Mouse (Mus musculus) limb, embryonic 14.5 days (tissue): ENCODE measurements around the gene Hist1h3i. TPM values are rescaled to one million over a fixed set of nuclear protein-coding genes. Genes with fewer than 3 reads are reported as not detected.
A peak's percentile ranks its signal among the peaks of the same experiment; 100 is the strongest.
"Not testable (repeated sequence)": the region's sequence is repeated elsewhere in the genome, so short reads cannot be mapped to it uniquely, and the experiment has no call there.

Source experiments
- ATAC-seq: fragments of 200-750 bp; cut with Nextera tagmentation; 2 replicates; pipeline ENCODE4 v1.8.0; 2017; ENCODE audit warnings: low read depth, moderate number of reproducible peaks, moderate TSS enrichment; ENCODE audit not compliant: low FRiP score
- DNase-seq: peaks from one replicate; pipeline ENCODE4 v3.0.0-alpha.2; 2015; ENCODE audit warnings: low spot score
- H3K27ac ChIP-seq: fragments of 300-500 bp; sonication (generic); replicated peaks from 2 replicates; pipeline ENCODE4 v1.5.1; 2014; ENCODE audit warnings: low read depth, mild to moderate bottlenecking, low read length, moderate library complexity, mixed read lengths
- H3K27me3 ChIP-seq: fragments of 300-500 bp; sonication (generic); 2 replicates; pipeline ENCODE4 v1.6.1; 2014; ENCODE audit warnings: low read length, mixed read lengths; ENCODE audit not compliant: control insufficient read depth, insufficient read depth
- H3K36me3 ChIP-seq: fragments of 300-500 bp; sonication (generic); 2 replicates; pipeline ENCODE4 v1.6.1; 2014; ENCODE audit warnings: mild to moderate bottlenecking, low read length, moderate library complexity, mixed read lengths; ENCODE audit not compliant: control insufficient read depth, insufficient read depth
- H3K4me1 ChIP-seq: fragments of 300-500 bp; sonication (generic); 2 replicates; pipeline ENCODE4 v1.6.1; 2014; ENCODE audit warnings: antibody characterized with exemption, low read length, mixed read lengths; ENCODE audit not compliant: control insufficient read depth, insufficient read depth
- H3K4me2 ChIP-seq: fragments of 300-500 bp; sonication (generic); replicated peaks from 2 replicates; pipeline ENCODE4 v1.6.1; 2014; ENCODE audit warnings: low read depth, mild to moderate bottlenecking, low read length, moderate library complexity; ENCODE audit not compliant: severe bottlenecking
- H3K4me3 ChIP-seq: fragments of 300-500 bp; sonication (generic); replicated peaks from 2 replicates; pipeline ENCODE4 v1.5.1; 2014; ENCODE audit warnings: low read length
- H3K9ac ChIP-seq: fragments of 300-500 bp; sonication (generic); 2 replicates; pipeline ENCODE4 v1.6.1; 2014; ENCODE audit warnings: mild to moderate bottlenecking, low read depth, low read length, moderate library complexity; ENCODE audit not compliant: severe bottlenecking
- H3K9me3 ChIP-seq: fragments of 300-500 bp; sonication (generic); 2 replicates; pipeline ENCODE4 v1.6.1; 2016; ENCODE audit warnings: low read length; ENCODE audit not compliant: control insufficient read depth
- POLR2A ChIP-seq: fragments of 200-500 bp; IDR thresholded peaks from 2 replicates; pipeline ENCODE4 v1.8.0; 2012; ENCODE audit warnings: inconsistent platforms, mild to moderate bottlenecking, moderate library complexity, borderline replicate concordance; ENCODE audit not compliant: insufficient read depth, insufficient read length; ENCODE audit errors: extremely low read depth
- WGBS: fragments of 180-500 bp; shearing (Covaris S2); extraction: QIAGEN DNeasy Blood & Tissue Kit; methylation state at CpG from one replicate; pipeline ENCODE4 v1.1.7; 2014; 5-methylcytosine and 5-hydroxymethylcytosine counted together
- polyA plus RNA-seq, 2 experiments: library from polyadenylated mRNA; depleted of rRNA in 1 of 2; stranded (reverse) in 1 of 2; unstranded in 1 of 2; fragments of >200 nt; fragmentation: Nextera tagmentation in 1 of 2; extraction: Ambion mirVana in 1 of 2; gene quantifications; 2 replicates each; pipeline versions ENCODE4 v1.2.1 to v1.2.3; 2012 to 2014

Gene Hist1h3i
- polyA plus RNA-seq (2012; rRNA removed), result 39.9 and 59.2 TPM in 2 replicates
- polyA plus RNA-seq (2014; fragmentation: Nextera tagmentation; extraction: Ambion mirVana), result 142 and 166 TPM in 2 replicates

DNA sequence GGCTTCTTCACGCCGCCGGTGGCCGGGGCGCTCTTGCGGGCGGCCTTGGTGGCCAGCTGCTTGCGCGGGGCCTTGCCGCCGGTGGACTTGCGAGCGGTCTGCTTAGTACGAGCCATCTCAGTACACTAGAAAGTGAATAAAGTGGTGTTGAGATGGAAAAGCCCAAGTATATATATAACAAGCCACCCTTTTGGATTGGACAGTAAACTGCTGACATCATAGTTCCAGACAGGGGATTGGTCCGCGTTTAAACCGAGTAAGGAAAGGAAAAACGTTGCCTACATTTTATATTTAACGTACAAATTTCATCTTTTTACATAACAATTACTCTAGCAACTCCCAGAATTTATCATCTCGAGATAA, at the start of gene Hist1h3i:
Gene Hist1h3i (minus strand): TSS at position 116 of the 363 bp plus-strand sequence.
- Histone ChIP-seq H3K36me3 (no peaks in the 10 kb centered on the region), H3K9ac (peak within 1 kb of the TSS; percentile 60), H3K4me2 (peak within 1 kb of the TSS; percentile 72), H3K27me3 (no peaks in the 10 kb centered on the region), H3K4me3 (peak within 1 kb of the TSS; percentile 36), H3K9me3 (no peaks in the 10 kb centered on the region), H3K27ac (peak within 1 kb of the TSS; percentile 93), H3K4me1 (peaks cover 21% of the 10 kb centered on the region)
- 1% methylated on average over 13 of the region's 20 CpGs for WGBS
- TF ChIP-seq POLR2A, result 0 out of 2 replicates have a peak, but pooled peaks have one; percentile 29
- DNase-seq (peak; percentile 97), ATAC-seq (peak; percentile 76)

DNA sequence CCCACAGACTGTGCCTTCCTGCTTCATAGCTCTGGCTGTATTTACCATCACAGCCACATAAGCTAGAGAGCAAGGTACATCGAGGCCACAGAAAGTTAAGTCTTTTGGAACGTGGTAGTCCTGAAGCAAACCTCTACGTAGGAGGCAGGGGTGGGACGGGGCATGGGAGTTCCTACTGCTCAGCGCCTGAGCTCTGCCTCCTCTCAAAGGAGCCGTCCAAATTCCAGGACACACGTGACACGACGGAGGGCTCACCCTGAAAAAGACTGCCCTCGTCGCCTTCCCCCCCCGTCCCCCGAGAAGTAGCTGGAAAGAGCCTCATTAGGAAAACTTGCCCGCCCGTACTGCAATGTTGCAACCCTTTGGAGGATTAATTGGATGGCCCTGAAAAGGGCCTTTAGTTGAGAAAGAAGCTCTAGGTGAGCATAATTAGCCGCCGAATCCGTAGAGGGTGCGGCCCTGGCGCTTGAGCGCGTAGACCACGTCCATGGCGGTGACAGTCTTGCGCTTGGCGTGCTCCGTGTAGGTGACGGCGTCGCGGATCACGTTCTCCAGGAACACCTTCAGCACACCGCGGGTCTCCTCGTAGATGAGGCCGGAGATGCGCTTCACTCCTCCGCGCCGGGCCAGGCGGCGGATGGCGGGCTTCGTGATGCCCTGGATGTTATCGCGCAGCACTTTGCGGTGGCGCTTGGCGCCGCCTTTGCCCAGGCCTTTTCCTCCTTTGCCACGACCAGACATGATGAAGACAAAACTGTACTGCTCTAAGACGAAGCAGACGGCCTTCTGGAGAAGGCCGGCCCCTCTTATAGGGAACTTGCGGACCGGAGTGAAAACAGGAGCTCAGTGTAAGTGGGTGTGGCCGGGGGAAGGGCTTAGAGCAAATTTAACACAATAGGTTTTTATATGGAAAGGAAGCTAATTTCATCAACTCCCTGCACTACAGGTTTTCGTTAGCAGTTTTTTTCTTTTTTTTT, 48.5 kb upstream of the Hist1h3i start, which contains the start of gene Hist1h4n:
Gene Hist1h4n (minus strand): TSS at position 779 of the 977 bp plus-strand sequence.
- H3K27ac ChIP-seq, H3K9me3 ChIP-seq: not testable (repeated sequence)

DNA sequence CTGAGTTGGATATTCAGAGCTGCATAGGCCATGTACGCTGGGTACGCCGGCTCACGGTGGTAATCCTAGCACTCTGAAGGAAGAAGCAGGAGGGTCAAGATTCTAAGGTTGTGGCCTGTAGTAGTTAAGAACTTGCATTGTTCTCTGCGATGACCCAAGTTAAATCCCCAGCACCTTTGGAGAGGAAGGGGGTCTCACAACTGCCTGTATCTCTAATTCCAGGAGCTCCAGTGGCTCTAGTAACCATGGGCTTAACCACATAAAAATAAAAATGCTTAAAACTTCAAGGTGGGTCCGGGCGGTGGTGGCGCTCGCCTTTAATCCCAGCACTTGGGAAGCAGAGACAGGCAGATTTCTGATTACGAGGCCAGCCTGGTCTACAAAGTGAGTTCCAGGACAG, 47.2 kb upstream of the Hist1h3i start:
- no peaks in the 10 kb centered on the region for H3K36me3 ChIP-seq
- no peaks in the 10 kb centered on the region for H3K4me1 ChIP-seq
- WGBS, result 84% methylated on average over 10 of the region's 10 CpGs
- no peak overlapping the region for H3K27ac ChIP-seq
- DNase-seq, result no peak
- no peak for TF ChIP-seq POLR2A
- H3K4me3 ChIP-seq, result no peak overlapping the region
- no peak for ATAC-seq
- H3K27me3 ChIP-seq, result no peaks in the 10 kb centered on the region
- no peak overlapping the region for H3K4me2 ChIP-seq
- no peaks in the 10 kb centered on the region for H3K9me3 ChIP-seq
- no peak overlapping the region for H3K9ac ChIP-seq

More for the DNA sequence above, 48.5 kb upstream of the Hist1h3i start, which contains the start of gene Hist1h4n:
- H3K36me3 ChIP-seq, H3K4me1 ChIP-seq, H3K27me3 ChIP-seq, H3K9ac ChIP-seq, DNase-seq: not testable (repeated sequence)
- H3K4me3 ChIP-seq, result peak within 1 kb of the TSS; percentile 18
- 0% methylated on average over 9 of the region's 58 CpGs for WGBS
- peak; percentile 82 for ATAC-seq
- H3K4me2 ChIP-seq, result peak within 1 kb of the TSS; percentile 26; the same call in 1 of the 2 replicates

DNA sequence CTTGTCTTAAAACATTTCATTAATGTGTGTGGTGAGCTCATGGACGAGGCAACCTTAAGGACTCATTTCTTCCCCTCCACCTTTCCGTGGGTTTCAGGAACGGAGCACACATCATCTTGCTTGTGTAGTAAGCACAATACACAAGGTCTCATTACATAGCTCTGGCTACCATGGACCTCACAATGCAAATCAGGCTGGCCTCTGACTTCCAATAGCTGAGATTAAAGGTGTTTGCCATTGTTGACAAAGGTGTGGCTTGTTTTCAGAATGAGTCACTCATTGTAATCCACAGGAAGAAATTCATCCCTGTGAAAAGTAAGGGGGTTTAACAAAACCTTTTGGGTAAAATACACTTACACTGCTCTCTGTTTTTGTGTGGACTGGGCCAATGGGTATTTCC, 45.3 kb upstream of the Hist1h3i start:
- Histone ChIP-seq H3K9me3 (no peaks in the 10 kb centered on the region), H3K4me2 (no peak overlapping the region), H3K27me3 (no peaks in the 10 kb centered on the region), H3K4me3 (no peak overlapping the region), H3K27ac (no peak overlapping the region), H3K36me3 (no peaks in the 10 kb centered on the region), H3K9ac (no peak overlapping the region), H3K4me1 (no peaks in the 10 kb centered on the region)
- 88% methylated on average over 3 of the region's 3 CpGs for WGBS
- ATAC-seq (no peak), DNase-seq (no peak)
- TF ChIP-seq POLR2A, result no peak

DNA sequence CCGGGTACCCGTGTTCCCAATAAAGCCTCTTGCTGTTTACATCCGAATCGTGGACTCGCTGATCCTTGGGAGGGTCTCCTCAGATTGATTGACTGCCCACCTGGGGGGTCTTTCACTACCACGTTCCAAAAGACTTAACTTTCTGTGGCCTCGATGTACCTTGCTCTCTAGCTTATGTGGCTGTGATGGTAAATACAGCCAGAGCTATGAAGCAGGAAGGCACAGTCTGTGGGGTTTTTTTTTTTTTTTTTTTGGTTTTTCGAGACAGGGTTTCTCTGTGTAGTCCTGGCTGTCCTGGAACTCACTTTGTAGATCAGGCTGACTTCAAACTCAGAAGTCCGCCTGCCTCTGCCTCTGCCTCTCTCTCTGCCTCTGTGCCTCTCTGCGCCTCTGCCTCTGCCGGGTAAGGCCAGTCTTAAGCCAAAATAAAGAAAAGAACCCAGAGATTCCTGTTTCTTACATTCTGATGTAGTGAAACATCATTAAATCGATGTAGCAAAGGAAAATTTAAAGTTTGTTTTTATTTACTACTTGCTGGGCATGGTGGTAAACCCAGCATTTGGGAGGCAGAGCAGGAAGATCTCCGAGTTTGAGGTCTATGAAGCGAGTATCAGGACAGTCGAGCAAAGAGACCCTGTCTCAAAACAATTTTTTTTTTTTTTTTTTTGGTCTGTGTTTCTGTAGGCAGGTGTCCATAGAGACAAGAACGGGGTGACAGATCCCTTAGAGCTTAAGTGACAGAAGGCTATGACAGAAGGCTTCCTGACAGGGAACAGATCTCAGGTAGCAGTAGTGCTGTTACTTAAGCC, 37.1 kb upstream of the Hist1h3i start:
- H3K9ac ChIP-seq, DNase-seq, H3K36me3 ChIP-seq, H3K4me1 ChIP-seq, H3K27me3 ChIP-seq, H3K4me2 ChIP-seq, H3K9me3 ChIP-seq, ATAC-seq, H3K4me3 ChIP-seq, H3K27ac ChIP-seq: not testable (repeated sequence)
- 79% methylated on average over 6 of the region's 16 CpGs for WGBS

DNA sequence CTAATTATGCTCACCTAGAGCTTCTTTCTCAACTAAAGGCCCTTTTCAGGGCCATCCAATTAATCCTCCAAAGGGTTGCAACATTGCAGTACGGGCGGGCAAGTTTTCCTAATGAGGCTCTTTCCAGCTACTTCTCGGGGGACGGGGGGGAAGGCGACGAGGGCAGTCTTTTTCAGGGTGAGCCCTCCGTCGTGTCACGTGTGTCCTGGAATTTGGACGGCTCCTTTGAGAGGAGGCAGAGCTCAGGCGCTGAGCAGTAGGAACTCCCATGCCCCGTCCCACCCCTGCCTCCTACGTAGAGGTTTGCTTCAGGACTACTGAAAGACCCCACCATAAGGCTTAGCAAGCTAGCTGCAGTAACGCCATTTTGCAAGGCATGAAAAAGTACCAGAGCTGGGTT, 28.9 kb upstream of the Hist1h3i start:
- not testable (repeated sequence) for H3K36me3 ChIP-seq, H3K27ac ChIP-seq, H3K9ac ChIP-seq, H3K27me3 ChIP-seq, H3K4me1 ChIP-seq, DNase-seq, H3K9me3 ChIP-seq
- WGBS, result under 1% methylated on average over 12 of the region's 14 CpGs
- peak overlapping the region; percentile 17; the same call in 1 of the 2 replicates for H3K4me3 ChIP-seq
- ATAC-seq, result peak; percentile 32
- H3K4me2 ChIP-seq, result peak overlapping the region; percentile 35; the same call in 1 of the 2 replicates

DNA sequence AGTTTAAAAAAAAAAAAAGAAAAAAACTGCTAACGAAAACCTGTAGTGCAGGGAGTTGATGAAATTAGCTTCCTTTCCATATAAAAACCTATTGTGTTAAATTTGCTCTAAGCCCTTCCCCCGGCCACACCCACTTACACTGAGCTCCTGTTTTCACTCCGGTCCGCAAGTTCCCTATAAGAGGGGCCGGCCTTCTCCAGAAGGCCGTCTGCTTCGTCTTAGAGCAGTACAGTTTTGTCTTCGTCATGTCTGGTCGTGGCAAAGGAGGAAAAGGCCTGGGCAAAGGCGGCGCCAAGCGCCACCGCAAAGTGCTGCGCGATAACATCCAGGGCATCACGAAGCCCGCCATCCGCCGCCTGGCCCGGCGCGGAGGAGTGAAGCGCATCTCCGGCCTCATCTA, 28.4 kb upstream of the Hist1h3i start, which contains the start of gene Hist1h4m:
Gene Hist1h4m (plus strand): TSS at position 208 of the 400 bp plus-strand sequence.
- peak within 1 kb of the TSS; percentile 35; the same call in 1 of the 2 replicates for H3K4me2 ChIP-seq
- H3K27me3 ChIP-seq, H3K27ac ChIP-seq, H3K9ac ChIP-seq, H3K9me3 ChIP-seq, H3K36me3 ChIP-seq, DNase-seq, H3K4me1 ChIP-seq: not testable (repeated sequence)
- no CpG with 5 or more reads among the region's 24 CpGs for WGBS
- H3K4me3 ChIP-seq, result peak within 1 kb of the TSS; percentile 17; the same call in 1 of the 2 replicates
- ATAC-seq, result peak; percentile 69
